Mouse (Mus musculus) small intestine, adult 2 months (tissue): ENCODE data around the gene Hist1h3e.

Source experiments
- CTCF ChIP-seq: fragments of 200-500 bp; IDR thresholded peaks from 2 replicates; pipeline ENCODE4 v1.5.1; 2012; ENCODE audit warnings: low read depth, mild to moderate bottlenecking, control low read depth, inconsistent platforms, low read length, moderate library complexity, mixed read lengths; ENCODE audit not compliant: insufficient replicate concordance, insufficient read length; ENCODE audit errors: extremely low read depth
- POLR2A ChIP-seq: fragments of 200-500 bp; IDR thresholded peaks from 2 replicates; pipeline ENCODE4 v1.6.1; 2012; ENCODE audit warnings: low read depth, mild to moderate bottlenecking, control low read depth, inconsistent platforms, low read length, moderate library complexity

- TF ChIP-seq POLR2A, result no peak
- TF ChIP-seq CTCF, result no peak
Observed at GRCm38 (mm10) chr13:23515826-23516620, 46.1 kb downstream of the Hist1h3e start.
